In genomic region chr17:84329906-84330470, GRCm38 (mm10) we compare ENCODE assay signal across 25 mouse cellular contexts.
DNase-seq lines count a peak whose midpoint lies in the region; ATAC-seq and TF ChIP-seq lines count a peak whose summit lies in the region.
"Had no signal": no experiment of that assay in that cellular context is flagged by ENCODE, and none has a peak within 500 bp of the region (broad histone marks: within the 10 kb centered on the region; RNA-seq: fewer than 3 reads in every experiment).

No protein-coding gene starts in this region.

- H3K4me1 ChIP-seq in heart, postnatal 0 days (ENCODE audit: control insufficient read depth, insufficient read depth), result no peaks in the 10 kb centered on the region
- H3K4me1 ChIP-seq: midbrain, embryonic 12.5 days had no signal

- H3K9me3 ChIP-seq in heart, postnatal 0 days (replicated peaks; ENCODE audit: control insufficient read depth, low read length), result no peaks in the 10 kb centered on the region
- H3K9me3 ChIP-seq: embryonic facial prominence, embryonic 15.5 days; G1E; hindbrain, embryonic 10.5 days; kidney, embryonic 15.5 days; midbrain, embryonic 12.5 days had no signal

- 74% methylated on average over 4 of the region's 4 CpGs for WGBS in heart, postnatal 0 days
- WGBS in macrophage (ENCODE audit: missing documents), result 79% methylated on average over 4 of the region's 4 CpGs

- no peaks in the 10 kb centered on the region for H3K79me2 ChIP-seq in macrophage (ENCODE audit: inconsistent target)

- no peak overlapping the region for H3K9ac ChIP-seq in heart, postnatal 0 days (replicated peaks; ENCODE audit: low read depth, low read length)
- H3K9ac ChIP-seq: embryonic facial prominence, embryonic 15.5 days; kidney, embryonic 15.5 days; liver, postnatal 0 days; midbrain, embryonic 12.5 days had no signal

- H3K4me2 ChIP-seq in heart, postnatal 0 days (ENCODE audit: low read depth, low read length), result no peak overlapping the region
- H3K4me2 ChIP-seq: embryonic facial prominence, embryonic 15.5 days; heart, embryonic 11.5 days; kidney, embryonic 15.5 days; midbrain, embryonic 12.5 days had no signal

- no peak for TF ChIP-seq EP300 in heart, postnatal 0 days (IDR thresholded peaks at IDR 0.05; ENCODE audit: low read depth)

- ATAC-seq in heart, postnatal 0 days (ENCODE audit: insufficient read depth, low read depth), result no peak
- ATAC-seq: forebrain, embryonic 14.5 days; hindbrain, embryonic 16.5 days; intestine, postnatal 0 days; liver, postnatal 0 days; lung, postnatal 0 days; Patski had no signal

- H3K4me3 ChIP-seq in heart, postnatal 0 days (ENCODE audit: low read depth, low read length), result no peak overlapping the region
- no peak overlapping the region for H3K4me3 ChIP-seq in macrophage (ENCODE audit: inconsistent target)
- H3K4me3 ChIP-seq: embryonic facial prominence, embryonic 15.5 days; hindbrain, embryonic 10.5 days; kidney, embryonic 15.5 days; left cerebral cortex, adult 2 months; midbrain, embryonic 12.5 days had no signal

- H3K27ac ChIP-seq in heart, postnatal 0 days (ENCODE audit: low read depth), result peak overlapping the region; percentile 50; the same call in 1 of the 2 replicates
- peak overlapping the region; percentile 63; the same call in 1 of the 2 replicates for H3K27ac ChIP-seq in macrophage
- H3K27ac ChIP-seq: embryonic facial prominence, embryonic 15.5 days; hindbrain, embryonic 10.5 days; kidney, embryonic 15.5 days; left cerebral cortex, adult 2 months; midbrain, embryonic 12.5 days had no signal

- peaks cover 4% of the 10 kb centered on the region; the same call in 1 of the 2 replicates for H3K36me3 ChIP-seq in heart, postnatal 0 days (replicated peaks; ENCODE audit: control insufficient read depth, insufficient read depth, low read length)
- H3K36me3 ChIP-seq in macrophage (ENCODE audit: inconsistent target), result no peaks in the 10 kb centered on the region

- DNase-seq in heart, postnatal 0 days (ENCODE audit: low spot score), result no peak
- no peak for DNase-seq in heart, adult 18-20 months
- peak; percentile 36 to 44 for DNase-seq in thymus, postnatal 36 days
- no peak for DNase-seq in thymus, postnatal 0 days (ENCODE audit: low spot score)
- no peak for DNase-seq in adrenal gland, postnatal 36 days
- no peak for DNase-seq in yolk sac, embryonic 10.5 days (ENCODE audit: low spot score)
- DNase-seq: adrenal gland, adult 8-10 months; cerebellum, adult 9-11 months; heart, postnatal 10 days; kidney, postnatal 4 days; liver; liver, postnatal 0 days had no signal

- no peak for TF ChIP-seq CTCF in heart, postnatal 0 days (IDR thresholded peaks at IDR 0.05; ENCODE audit: low read depth)

- H3K27me3 ChIP-seq in heart, postnatal 0 days (ENCODE audit: control insufficient read depth, insufficient read depth, low read length), result no peaks in the 10 kb centered on the region
- H3K27me3 ChIP-seq: embryonic facial prominence, embryonic 15.5 days; kidney, embryonic 15.5 days; midbrain, embryonic 12.5 days; Patski had no signal

Comparison
In these comparisons a context has a peak if more than half of its experiments do, and no peak if none do; other contexts are left out.
1. DNase-seq: peak in thymus, postnatal 36 days (2 of 2); none in heart, postnatal 0 days (single experiment), heart, adult 18-20 months (0 of 2), thymus, postnatal 0 days (single experiment), adrenal gland, postnatal 36 days (0 of 2) and yolk sac, embryonic 10.5 days (single experiment).